Mouse (Mus musculus): ENCODE data around the gene Fam234b. TPM values are rescaled to one million over a fixed set of nuclear protein-coding genes. Genes with fewer than 3 reads are reported as not detected.

The Fam234b gene
- polyA plus RNA-seq, 1 experiment from 2014 or later = 12.2 TPM

- WGBS = 83% methylated on average over 9 of the region's 9 CpGs
- Histone ChIP-seq H3K27ac (ENCODE audit: low read length) (no peak overlapping the region), H3K9me3 (replicated peaks; ENCODE audit: control insufficient read depth, low read length) (peaks cover 8% of the 10 kb centered on the region), H3K4me2 (ENCODE audit: low read depth, low read length) (no peak overlapping the region), H3K4me3 (ENCODE audit: low read length) (no peak overlapping the region), H3K9ac (ENCODE audit: low read length) (no peak overlapping the region), H3K4me1 (ENCODE audit: control insufficient read depth, insufficient read depth, low read length) (no peaks in the 10 kb centered on the region), H3K36me3 (ENCODE audit: control insufficient read depth, insufficient read depth) (no peaks in the 10 kb centered on the region), H3K27me3 (ENCODE audit: control insufficient read depth, insufficient read depth, low read length) (no peaks in the 10 kb centered on the region)
- ATAC-seq (replicated peaks; ENCODE audit: extremely low read depth, insufficient read depth, low FRiP score) = no peak
Measured at GRCm38 (mm10) chr6:135261124-135261523, 63.3 kb downstream of the Fam234b start.

- Histone ChIP-seq H3K9me3 (replicated peaks; ENCODE audit: control insufficient read depth, low read length) (peaks cover 8% of the 10 kb centered on the region), H3K27ac (ENCODE audit: low read length) (no peak overlapping the region), H3K4me2 (ENCODE audit: low read depth, low read length) (no peak overlapping the region), H3K4me3 (ENCODE audit: low read length) (no peak overlapping the region), H3K9ac (ENCODE audit: low read length) (no peak overlapping the region), H3K36me3 (ENCODE audit: control insufficient read depth, insufficient read depth) (no peaks in the 10 kb centered on the region), H3K4me1 (ENCODE audit: control insufficient read depth, insufficient read depth, low read length) (no peaks in the 10 kb centered on the region), H3K27me3 (ENCODE audit: control insufficient read depth, insufficient read depth, low read length) (no peaks in the 10 kb centered on the region)
- no peak for ATAC-seq (replicated peaks; ENCODE audit: extremely low read depth, insufficient read depth, low FRiP score)
- 65% methylated on average over 2 of the region's 2 CpGs for WGBS
Measured at GRCm38 (mm10) chr6:135262565-135262964, 64.8 kb downstream of the Fam234b start.

GRCm38 (mm10) chr6:135264136-135264535 is 66.4 kb downstream of the Fam234b start:
- Histone ChIP-seq H3K9ac (ENCODE audit: low read length) (no peak overlapping the region), H3K27ac (ENCODE audit: low read length) (no peak overlapping the region), H3K36me3 (ENCODE audit: control insufficient read depth, insufficient read depth) (no peaks in the 10 kb centered on the region), H3K27me3 (ENCODE audit: control insufficient read depth, insufficient read depth, low read length) (no peaks in the 10 kb centered on the region), H3K9me3 (replicated peaks; ENCODE audit: control insufficient read depth, low read length) (peaks cover 8% of the 10 kb centered on the region), H3K4me2 (ENCODE audit: low read depth, low read length) (no peak overlapping the region), H3K4me1 (ENCODE audit: control insufficient read depth, insufficient read depth, low read length) (0 out of 2 replicates have a peak, but pooled peaks cover 2% of the 10 kb centered on the region), H3K4me3 (ENCODE audit: low read length) (no peak overlapping the region)
- ATAC-seq (replicated peaks; ENCODE audit: extremely low read depth, insufficient read depth, low FRiP score) = no peak
- WGBS = 91% methylated on average over 6 of the region's 6 CpGs

- no peak overlapping the region for H3K4me3 ChIP-seq (ENCODE audit: low read length)
- H3K4me1 ChIP-seq (ENCODE audit: control insufficient read depth, insufficient read depth, low read length) = 0 out of 2 replicates have a peak, but pooled peaks cover 2% of the 10 kb centered on the region
- no peak overlapping the region for H3K27ac ChIP-seq (ENCODE audit: low read length)
- 96% methylated on average over 1 of the region's 1 CpGs for WGBS
- H3K9me3 ChIP-seq (replicated peaks; ENCODE audit: control insufficient read depth, low read length) = peaks cover 6% of the 10 kb centered on the region
- no peak overlapping the region for H3K4me2 ChIP-seq (ENCODE audit: low read depth, low read length)
- H3K27me3 ChIP-seq (ENCODE audit: control insufficient read depth, insufficient read depth, low read length) = no peaks in the 10 kb centered on the region
- H3K36me3 ChIP-seq (ENCODE audit: control insufficient read depth, insufficient read depth) = no peaks in the 10 kb centered on the region
- no peak for ATAC-seq (replicated peaks; ENCODE audit: extremely low read depth, insufficient read depth, low FRiP score)
- no peak overlapping the region for H3K9ac ChIP-seq (ENCODE audit: low read length)
Measured at GRCm38 (mm10) chr6:135266056-135266455, 68.3 kb downstream of the Fam234b start.

GRCm38 (mm10) chr6:135267221-135267620 is 69.4 kb downstream of the Fam234b start:
- H3K9ac ChIP-seq (ENCODE audit: low read length) = no peak overlapping the region
- peaks cover 6% of the 10 kb centered on the region for H3K9me3 ChIP-seq (replicated peaks; ENCODE audit: control insufficient read depth, low read length)
- no peak overlapping the region for H3K4me2 ChIP-seq (ENCODE audit: low read depth, low read length)
- H3K36me3 ChIP-seq (ENCODE audit: control insufficient read depth, insufficient read depth) = no peaks in the 10 kb centered on the region
- no peak overlapping the region for H3K4me3 ChIP-seq (ENCODE audit: low read length)
- 0 out of 2 replicates have a peak, but pooled peaks cover 2% of the 10 kb centered on the region for H3K4me1 ChIP-seq (ENCODE audit: control insufficient read depth, insufficient read depth, low read length)
- H3K27me3 ChIP-seq (ENCODE audit: control insufficient read depth, insufficient read depth, low read length) = no peaks in the 10 kb centered on the region
- no peak overlapping the region for H3K27ac ChIP-seq (ENCODE audit: low read length)
- 57% methylated on average over 3 of the region's 3 CpGs for WGBS
- ATAC-seq (replicated peaks; ENCODE audit: extremely low read depth, insufficient read depth, low FRiP score) = no peak

- no peak overlapping the region for H3K9ac ChIP-seq (ENCODE audit: low read length)
- no peak overlapping the region for H3K4me3 ChIP-seq (ENCODE audit: low read length)
- no peaks in the 10 kb centered on the region for H3K36me3 ChIP-seq (ENCODE audit: control insufficient read depth, insufficient read depth)
- H3K27me3 ChIP-seq (ENCODE audit: control insufficient read depth, insufficient read depth, low read length) = no peaks in the 10 kb centered on the region
- 0 out of 2 replicates have a peak, but pooled peaks cover 2% of the 10 kb centered on the region for H3K4me1 ChIP-seq (ENCODE audit: control insufficient read depth, insufficient read depth, low read length)
- ATAC-seq (replicated peaks; ENCODE audit: extremely low read depth, insufficient read depth, low FRiP score) = no peak
- no peak overlapping the region for H3K4me2 ChIP-seq (ENCODE audit: low read depth, low read length)
- H3K9me3 ChIP-seq (replicated peaks; ENCODE audit: control insufficient read depth, low read length) = peaks cover 6% of the 10 kb centered on the region
- 0 out of 2 replicates have a peak overlapping the region, but pooled peaks have one; percentile 24 for H3K27ac ChIP-seq (ENCODE audit: low read length)
Measured at GRCm38 (mm10) chr6:135268392-135268791, 70.6 kb downstream of the Fam234b start.

- Histone ChIP-seq H3K9me3 (replicated peaks; ENCODE audit: control insufficient read depth, low read length) (no peaks in the 10 kb centered on the region), H3K27me3 (ENCODE audit: control insufficient read depth, insufficient read depth, low read length) (no peaks in the 10 kb centered on the region), H3K4me1 (ENCODE audit: control insufficient read depth, insufficient read depth, low read length) (0 out of 2 replicates have a peak, but pooled peaks cover 2% of the 10 kb centered on the region), H3K27ac (ENCODE audit: low read length) (no peak overlapping the region), H3K9ac (ENCODE audit: low read length) (no peak overlapping the region), H3K4me2 (ENCODE audit: low read depth, low read length) (no peak overlapping the region), H3K4me3 (ENCODE audit: low read length) (no peak overlapping the region), H3K36me3 (ENCODE audit: control insufficient read depth, insufficient read depth) (no peaks in the 10 kb centered on the region)
- 70% methylated on average over 6 of the region's 6 CpGs for WGBS
- no peak for ATAC-seq (replicated peaks; ENCODE audit: extremely low read depth, insufficient read depth, low FRiP score)
Measured at GRCm38 (mm10) chr6:135269626-135270025, 71.8 kb downstream of the Fam234b start.

GRCm38 (mm10) chr6:135271761-135272160 is 74.0 kb downstream of the Fam234b start:
- H3K4me3 ChIP-seq (ENCODE audit: low read length) = no peak overlapping the region
- no peaks in the 10 kb centered on the region for H3K27me3 ChIP-seq (ENCODE audit: control insufficient read depth, insufficient read depth, low read length)
- no peak overlapping the region for H3K4me2 ChIP-seq (ENCODE audit: low read depth, low read length)
- 66% methylated on average over 2 of the region's 2 CpGs for WGBS
- no peak for ATAC-seq (replicated peaks; ENCODE audit: extremely low read depth, insufficient read depth, low FRiP score)
- H3K27ac ChIP-seq (ENCODE audit: low read length) = no peak overlapping the region
- H3K4me1 ChIP-seq (ENCODE audit: control insufficient read depth, insufficient read depth, low read length) = peaks cover 2% of the 10 kb centered on the region; the same call in 1 of the 2 replicates
- H3K36me3 ChIP-seq (ENCODE audit: control insufficient read depth, insufficient read depth) = no peaks in the 10 kb centered on the region
- H3K9me3 ChIP-seq (replicated peaks; ENCODE audit: control insufficient read depth, low read length) = no peaks in the 10 kb centered on the region
- H3K9ac ChIP-seq (ENCODE audit: low read length) = no peak overlapping the region

DNA sequence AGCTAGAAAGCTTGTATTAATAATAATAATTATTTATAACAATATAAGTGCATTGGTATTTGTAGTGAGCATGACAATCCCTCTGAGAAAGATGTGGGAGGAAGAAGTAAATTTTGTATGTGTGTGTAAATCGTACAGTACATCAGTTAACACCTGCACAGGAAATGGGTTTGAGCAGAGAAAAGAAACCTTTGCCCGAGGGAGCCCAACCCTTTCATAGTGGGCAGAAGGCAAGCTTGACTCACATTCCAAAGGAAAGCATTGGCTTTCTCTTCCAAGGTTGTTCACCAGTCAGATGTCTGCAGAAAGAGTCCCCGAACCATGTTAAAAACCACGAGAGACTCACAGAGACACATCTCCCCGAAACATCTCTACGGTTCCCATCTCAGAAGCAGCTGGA is 75.3 kb downstream of the Fam234b start:
- no peak for ATAC-seq (replicated peaks; ENCODE audit: extremely low read depth, insufficient read depth, low FRiP score)
- WGBS = 85% methylated on average over 6 of the region's 6 CpGs
- peaks cover 2% of the 10 kb centered on the region; the same call in 1 of the 2 replicates for H3K4me1 ChIP-seq (ENCODE audit: control insufficient read depth, insufficient read depth, low read length)
- no peaks in the 10 kb centered on the region for H3K36me3 ChIP-seq (ENCODE audit: control insufficient read depth, insufficient read depth)
- H3K9me3 ChIP-seq (replicated peaks; ENCODE audit: control insufficient read depth, low read length) = no peaks in the 10 kb centered on the region
- no peak overlapping the region for H3K27ac ChIP-seq (ENCODE audit: low read length)
- no peak overlapping the region for H3K4me3 ChIP-seq (ENCODE audit: low read length)
- no peak overlapping the region for H3K4me2 ChIP-seq (ENCODE audit: low read depth, low read length)
- no peak overlapping the region for H3K9ac ChIP-seq (ENCODE audit: low read length)
- H3K27me3 ChIP-seq (ENCODE audit: control insufficient read depth, insufficient read depth, low read length) = no peaks in the 10 kb centered on the region

Measured in heart, embryonic 16.5 days (tissue).